Mouse (Mus musculus): Measurements from ENCODE around the gene Tbc1d8. TPM values are rescaled to one million over a fixed set of nuclear protein-coding genes. Genes with fewer than 3 reads are reported as not detected.

The Tbc1d8 gene
- total and polyA plus RNA-seq, 3 experiments = 0.16 to 1.4 (median 0.81) TPM

GRCm38 (mm10) chr1:39408668-39409067 lies 69.9 kb downstream of the Tbc1d8 start:
- Histone ChIP-seq H3K27me3 (replicated peaks) (no peaks in the 10 kb centered on the region), H3K4me2 (ENCODE audit: insufficient read depth, low read depth, poor library complexity, severe bottlenecking) (no peak overlapping the region), H3K79me2 (replicated peaks; ENCODE audit: control insufficient read depth, extremely low read depth, insufficient read depth, poor library complexity, severe bottlenecking) (no peaks in the 10 kb centered on the region), H3K36me3 (replicated peaks in 1 of 2; ENCODE audit: control insufficient read depth in 1 of 2, insufficient read depth in 1 of 2, low read length in 1 of 2) (no peaks in the 10 kb centered on the region), H3K4me3 (replicated peaks in 1 of 3; ENCODE audit: low read depth in 2 of 3, low read length in 2 of 3, poor library complexity in 1 of 3) (no peak overlapping the region), H3K9ac (ENCODE audit: insufficient read depth, low read depth) (no peak overlapping the region), H3K9me3 (replicated peaks; ENCODE audit: low read length) (no peaks in the 10 kb centered on the region), H3K4me1 (ENCODE audit: control insufficient read depth in 1 of 2, insufficient read depth in 2 of 2) (peaks cover 2 to 45% of the 10 kb centered on the region in 2 experiments; a peak in 3 of 4 replicates), H3K27ac (ENCODE audit: insufficient read depth, low read depth) (no peak overlapping the region)
- TF ChIP-seq POLR2AphosphoS2 (IDR thresholded peaks at IDR 0.05; ENCODE audit: low read depth, low read length) (no peak), KAT2A (IDR thresholded peaks at IDR 0.05; ENCODE audit: insufficient replicate concordance, low read length) (no peak)
- peak; percentile 21 for DNase-seq (ENCODE audit: extremely low read depth)
- in situ Hi-C loops (cut with MboI; ENCODE audit: low pct_ligation_motif_present, low pct_unique_long_range_greater_than_20kb, low sequenced_read_pairs) (no loop called here), dilution Hi-C loops (cut with MboI; ENCODE audit: extremely low pct_ligation_motif_present, extremely low pct_unique_long_range_greater_than_20kb, low sequenced_read_pairs) (no loop called here)

- Histone ChIP-seq H3K27ac (ENCODE audit: insufficient read depth, low read depth) (no peak overlapping the region), H3K4me1 (ENCODE audit: control insufficient read depth in 1 of 2, insufficient read depth in 2 of 2) (peaks cover 2 to 45% of the 10 kb centered on the region in 2 experiments; a peak in 3 of 4 replicates), H3K4me2 (ENCODE audit: insufficient read depth, low read depth, poor library complexity, severe bottlenecking) (no peak overlapping the region), H3K79me2 (replicated peaks; ENCODE audit: control insufficient read depth, extremely low read depth, insufficient read depth, poor library complexity, severe bottlenecking) (no peaks in the 10 kb centered on the region), H3K9ac (ENCODE audit: insufficient read depth, low read depth) (no peak overlapping the region), H3K36me3 (replicated peaks in 1 of 2; ENCODE audit: control insufficient read depth in 1 of 2, insufficient read depth in 1 of 2, low read length in 1 of 2) (no peaks in the 10 kb centered on the region), H3K9me3 (replicated peaks; ENCODE audit: low read length) (no peaks in the 10 kb centered on the region), H3K27me3 (replicated peaks) (no peaks in the 10 kb centered on the region), H3K4me3 (replicated peaks in 1 of 3; ENCODE audit: low read depth in 2 of 3, low read length in 2 of 3, poor library complexity in 1 of 3) (no peak overlapping the region)
- no peak for DNase-seq (ENCODE audit: extremely low read depth)
- in situ Hi-C loops (cut with MboI; ENCODE audit: low pct_ligation_motif_present, low pct_unique_long_range_greater_than_20kb, low sequenced_read_pairs) (no loop called here), dilution Hi-C loops (cut with MboI; ENCODE audit: extremely low pct_ligation_motif_present, extremely low pct_unique_long_range_greater_than_20kb, low sequenced_read_pairs) (no loop called here)
- TF ChIP-seq SIN3A (IDR thresholded peaks at IDR 0.05; ENCODE audit: low read length) = no peak
- no peak for TF ChIP-seq ZMIZ1 (IDR thresholded peaks at IDR 0.05; ENCODE audit: low read depth, low read length)
- TF ChIP-seq HCFC1 (IDR thresholded peaks at IDR 0.05; ENCODE audit: low read depth, low read length) = no peak
- no peak for TF ChIP-seq MXI1 (IDR thresholded peaks at IDR 0.05; ENCODE audit: low read depth, low read length)
- no peak for TF ChIP-seq JUND (conservative IDR thresholded peaks at IDR 0.05; ENCODE audit: low read depth, low read length)
- TF ChIP-seq TCF12 (IDR thresholded peaks at IDR 0.05; ENCODE audit: low read depth, low read length) = no peak
- TF ChIP-seq NRF1 (IDR thresholded peaks at IDR 0.05; ENCODE audit: low read depth, low read length) = no peak
- no peak for TF ChIP-seq NELFE (IDR thresholded peaks at IDR 0.05; ENCODE audit: low read depth, low read length)
- no peak for TF ChIP-seq JUN (IDR thresholded peaks at IDR 0.05; ENCODE audit: insufficient read depth, low read depth, low read length)
- TF ChIP-seq CTCF (conservative IDR thresholded peaks at IDR 0.05 in 1 of 2, IDR thresholded peaks at IDR 0.05 in 1 of 2; ENCODE audit: low read depth in 2 of 2, low read length in 2 of 2) = no peak
- no peak for TF ChIP-seq ZKSCAN1 (IDR thresholded peaks at IDR 0.05; ENCODE audit: borderline replicate concordance, low read depth, low read length)
- no peak for TF ChIP-seq SMC3 (IDR thresholded peaks at IDR 0.05; ENCODE audit: low read depth, low read length)
- TF ChIP-seq EP300 (IDR thresholded peaks at IDR 0.05; ENCODE audit: low read length) = no peak
- TF ChIP-seq POLR2A (IDR thresholded peaks at IDR 0.05; ENCODE audit: low read depth, low read length) = no peak
- no peak for TF ChIP-seq E2F4 (IDR thresholded peaks at IDR 0.05; ENCODE audit: insufficient replicate concordance, low read depth, low read length)
- no peak for TF ChIP-seq BHLHE40 (IDR thresholded peaks at IDR 0.05; ENCODE audit: low read depth, low read length)
- TF ChIP-seq CHD2 (IDR thresholded peaks at IDR 0.05; ENCODE audit: low read length) = no peak
- no peak for TF ChIP-seq PAX5 (IDR thresholded peaks at IDR 0.05; ENCODE audit: low read length)
- no peak for TF ChIP-seq MAZ (IDR thresholded peaks at IDR 0.05; ENCODE audit: low read depth, low read length)
These were observed 70.4 kb downstream of the Tbc1d8 start for GRCm38 (mm10) chr1:39408123-39408522.

Data from CH12.LX (cell line).